Mouse (Mus musculus) lung, adult 2 months (tissue): Measurements from ENCODE around the gene Camta1.

Experiments
- CTCF ChIP-seq: fragments of 200-500 bp; IDR thresholded peaks from 2 replicates; pipeline ENCODE4 v1.5.1; 2011; ENCODE audit warnings: mild to moderate bottlenecking, low read length, control low read depth; ENCODE audit not compliant: insufficient read depth
- POLR2A ChIP-seq: fragments of 200-500 bp; IDR thresholded peaks from 2 replicates; pipeline ENCODE4 v1.6.1; 2011; ENCODE audit warnings: low read depth, mild to moderate bottlenecking, control low read depth, low read length, borderline replicate concordance; ENCODE audit errors: extremely low read depth

- peak; percentile 54; the same call in 1 of the 2 replicates for TF ChIP-seq CTCF
- no peak for TF ChIP-seq POLR2A
These were observed 559.2 kb downstream of the Camta1 start for GRCm38 (mm10) chr4:151302195-151303126.
